Mouse (Mus musculus) frontal cortex, adult (tissue): ENCODE measurements around the gene Coro2a.

Experiments
- ATAC-seq: cut with Nextera tagmentation; 2 replicates; pipeline ENCODE4 v1.9.2; 2017; ENCODE audit warnings: mild to moderate bottlenecking, moderate library complexity, mixed read lengths; ENCODE audit not compliant: low TSS enrichment

The Coro2a gene

DNA sequence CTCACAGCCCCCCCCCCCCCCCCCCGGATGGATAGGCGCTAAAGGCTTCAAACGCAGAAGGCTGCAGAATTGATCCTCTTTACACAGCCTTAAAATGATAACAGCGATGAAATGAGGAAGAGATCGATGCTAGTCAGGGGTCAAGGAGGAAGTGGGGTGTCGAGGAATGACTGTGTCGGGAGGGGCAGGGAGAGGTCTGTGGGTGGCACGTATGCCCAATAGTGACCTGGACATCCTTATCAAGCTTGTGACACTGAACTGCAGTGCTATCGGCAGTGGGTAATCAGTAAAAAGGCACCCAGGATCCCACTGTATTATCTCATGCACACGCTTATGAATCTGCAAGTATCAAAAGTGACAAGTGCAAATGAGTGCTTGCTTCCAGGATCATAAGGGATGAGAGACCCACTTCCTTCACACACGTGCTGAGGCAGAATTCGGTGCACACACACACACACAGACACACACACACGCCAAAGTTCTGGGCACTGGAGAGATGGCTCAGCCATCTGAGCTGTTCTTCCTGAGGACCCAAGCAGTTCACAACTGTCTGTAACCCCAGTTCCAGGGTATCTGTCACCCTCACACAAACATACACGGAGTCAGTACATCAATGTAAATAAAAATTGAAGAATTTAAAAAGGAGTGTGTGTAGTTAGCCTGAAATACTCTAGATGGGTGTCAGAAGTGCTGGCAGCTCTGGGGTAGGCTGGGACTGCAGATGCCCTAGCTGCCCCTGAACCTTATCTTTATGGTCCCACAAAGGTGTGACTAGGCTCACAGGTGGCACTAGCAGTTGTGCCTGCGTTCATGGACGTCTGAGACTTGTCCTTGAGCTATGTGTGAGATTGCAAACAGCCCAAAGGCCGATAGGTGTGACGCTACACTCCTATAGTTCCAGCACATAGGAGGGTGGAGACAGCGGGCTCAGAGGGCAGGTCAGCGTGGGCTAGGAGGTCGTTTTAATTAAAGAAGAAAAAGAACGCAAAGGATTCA lies 43.0 kb downstream of the Coro2a start:
- no peak for ATAC-seq

DNA sequence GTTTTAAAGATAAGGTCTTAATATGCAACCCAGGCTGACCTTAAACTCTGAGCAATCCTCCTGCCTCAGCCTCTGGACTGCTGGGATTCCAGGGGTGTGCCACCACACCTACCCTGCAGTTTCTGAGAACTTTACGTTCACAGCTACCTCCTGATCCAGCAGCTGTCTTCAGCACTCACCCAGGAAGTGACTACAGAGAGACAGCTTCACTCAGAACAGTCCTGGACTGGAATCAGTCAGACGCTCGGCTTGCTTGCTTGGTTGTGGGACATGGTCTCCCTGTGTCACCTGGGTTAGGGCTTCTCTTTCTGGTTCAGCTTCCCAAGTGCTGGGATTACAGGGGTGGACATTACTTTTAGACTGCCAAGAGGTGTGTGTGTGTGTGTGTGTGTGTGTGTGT lies 45.1 kb downstream of the Coro2a start:
- no peak for ATAC-seq

DNA sequence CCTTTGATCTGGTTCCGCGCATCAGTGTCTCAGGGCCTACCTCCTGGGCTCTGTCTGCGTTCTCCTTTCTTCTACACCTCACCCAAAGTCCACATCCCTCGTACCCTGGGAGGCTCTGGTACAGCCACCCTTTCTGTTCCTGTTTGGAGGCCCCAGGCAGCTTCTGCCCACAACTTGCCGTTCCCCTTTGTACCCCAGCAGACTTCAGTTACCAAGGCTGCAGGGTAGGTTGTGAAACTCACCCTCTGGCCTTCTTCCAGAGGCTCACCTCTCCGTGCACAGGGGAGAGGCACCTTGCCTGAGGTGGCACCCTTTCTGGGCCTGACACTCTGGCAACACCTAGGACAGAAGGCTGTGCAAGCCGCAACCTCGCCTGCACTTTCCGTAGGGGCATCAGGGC lies 46.2 kb downstream of the Coro2a start:
- ATAC-seq: no peak

DNA sequence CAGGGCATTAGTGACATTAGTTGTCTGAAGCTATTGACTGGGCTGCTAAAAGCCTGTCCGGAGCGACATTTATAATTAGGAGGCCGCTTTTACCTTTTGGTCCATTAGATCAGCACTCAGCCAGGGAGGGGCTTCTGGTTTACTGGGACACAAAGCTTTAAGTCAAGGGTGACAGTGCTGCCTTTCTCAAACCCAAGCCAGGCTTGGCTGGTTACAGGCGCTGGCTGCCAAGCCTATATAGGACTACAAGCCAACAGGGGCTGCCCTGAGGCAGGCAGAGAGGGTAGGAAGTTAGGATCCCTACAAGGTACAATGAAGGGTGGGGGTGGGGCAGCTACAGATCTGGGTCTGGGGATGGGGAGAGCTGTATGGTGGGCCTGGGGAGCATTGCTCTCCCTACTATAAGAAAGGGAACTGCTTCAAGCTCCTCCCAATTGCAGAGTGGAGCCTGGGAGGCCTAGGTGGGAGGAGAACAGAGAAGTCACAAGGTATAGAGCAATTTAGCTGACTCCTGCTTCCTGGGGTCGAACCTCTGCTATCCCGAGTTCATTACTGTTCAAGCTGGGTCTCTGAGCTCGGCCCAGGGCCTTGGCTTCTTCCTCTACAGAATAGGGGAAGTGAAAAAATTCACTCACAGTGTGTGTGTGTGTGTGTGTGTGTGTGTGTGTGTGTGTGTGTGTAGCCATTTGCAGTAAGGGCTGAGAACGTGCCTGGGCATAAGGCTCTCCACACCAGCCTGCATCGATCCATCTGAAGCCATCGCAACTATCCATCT lies 47.5 kb downstream of the Coro2a start:
- no peak for ATAC-seq

DNA sequence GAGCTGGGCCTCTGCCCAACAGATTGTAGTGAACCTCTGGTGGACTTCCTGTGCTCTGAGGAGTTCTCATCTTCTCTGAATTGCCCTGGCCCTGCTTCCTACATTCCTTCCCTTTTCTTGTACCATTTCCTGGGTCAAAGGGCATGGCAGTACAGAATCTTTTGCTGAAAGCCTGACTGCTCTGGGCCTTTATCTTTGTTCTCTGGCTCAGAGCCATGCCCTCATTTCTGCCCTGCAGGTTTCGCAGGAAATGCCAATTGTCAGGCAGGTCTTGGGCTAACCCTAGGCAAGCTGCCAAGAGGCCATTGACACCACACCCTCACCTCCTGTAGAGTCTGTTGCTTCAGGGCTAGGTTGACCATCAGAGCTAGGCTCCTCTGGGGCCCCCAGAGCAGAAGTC lies 48.1 kb downstream of the Coro2a start:
- no peak for ATAC-seq

DNA sequence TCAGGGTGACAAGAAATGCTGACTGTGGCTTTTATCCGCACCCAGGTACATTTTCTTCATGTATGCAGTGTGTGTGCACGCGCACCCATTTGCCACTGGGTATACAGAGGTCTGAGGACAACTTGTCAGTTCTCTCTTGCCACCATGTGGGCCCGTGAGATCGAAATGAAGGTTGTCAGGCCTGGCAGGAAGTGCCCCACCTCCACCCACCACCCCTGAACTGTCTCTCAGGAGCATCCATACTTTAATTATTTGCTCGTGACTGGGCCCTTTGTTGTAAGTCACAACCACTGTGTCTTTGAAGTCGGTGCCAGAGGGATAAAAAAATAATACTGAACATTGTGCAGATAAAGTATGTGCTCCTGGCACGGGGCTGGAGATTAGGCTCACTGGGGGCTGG lies 51.6 kb downstream of the Coro2a start:
- 0 out of 2 replicates have a peak, but pooled peaks have one; percentile 9 for ATAC-seq

DNA sequence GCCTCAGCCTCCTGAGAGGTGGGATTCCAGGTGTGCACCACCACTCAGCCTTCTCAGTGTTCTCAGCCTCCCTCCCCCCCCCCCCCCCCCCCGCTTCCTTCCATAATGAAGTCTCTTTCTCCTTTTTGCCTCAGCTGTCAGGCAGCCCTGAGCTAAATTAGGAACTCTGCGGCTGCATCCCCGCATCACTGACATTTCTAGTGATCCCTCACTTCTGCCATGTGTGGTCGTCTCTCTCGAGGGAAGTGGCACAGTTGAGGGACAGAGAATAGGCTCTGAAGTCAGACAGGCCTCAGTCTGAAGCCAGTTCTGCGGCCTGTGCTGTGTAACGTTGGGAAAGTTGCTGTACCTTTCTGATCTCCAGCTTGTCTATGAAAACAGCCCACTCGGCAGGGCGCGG lies 52.0 kb downstream of the Coro2a start:
- 0 out of 2 replicates have a peak, but pooled peaks have one; percentile 6 for ATAC-seq

DNA sequence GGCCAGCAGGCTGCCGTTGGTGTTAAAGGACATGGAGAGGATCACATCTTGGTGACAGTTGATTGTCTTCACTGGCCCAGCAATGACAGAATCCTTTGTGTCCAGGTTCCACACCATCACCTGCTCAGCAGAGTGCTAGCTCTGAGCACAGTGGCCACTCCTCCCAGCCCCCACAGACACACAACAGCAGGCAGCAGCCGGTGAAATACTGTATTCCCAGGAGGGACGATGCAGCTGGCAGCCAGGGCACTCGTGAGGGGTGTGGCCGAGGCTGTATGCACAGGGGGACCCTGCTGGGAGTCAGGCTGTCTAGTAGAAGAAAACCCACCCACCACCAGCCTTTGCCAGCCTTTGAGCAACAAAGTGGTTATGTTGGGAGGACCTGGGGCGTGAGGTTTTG lies 55.3 kb downstream of the Coro2a start:
- ATAC-seq: no peak

DNA sequence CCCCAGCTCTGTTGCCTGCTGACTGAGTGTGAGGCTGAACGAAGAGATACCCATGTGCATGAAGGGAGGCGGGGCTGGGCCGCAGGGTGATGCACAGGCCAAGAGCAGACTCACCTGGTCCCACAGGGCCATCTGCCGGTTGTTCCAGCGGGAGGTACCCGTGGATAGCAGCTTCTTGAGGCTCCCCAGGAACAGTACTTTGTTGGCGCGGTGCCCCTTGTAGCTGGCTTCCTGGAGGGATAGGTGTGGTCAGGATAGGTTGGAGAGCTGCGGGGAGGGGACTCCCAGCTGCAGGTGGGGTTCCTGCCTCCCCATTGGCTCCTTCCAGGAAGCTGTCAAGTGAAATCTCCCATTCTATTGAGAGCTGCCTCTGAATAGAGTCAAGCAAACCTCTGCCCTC lies 56.5 kb downstream of the Coro2a start:
- ATAC-seq: no peak

DNA sequence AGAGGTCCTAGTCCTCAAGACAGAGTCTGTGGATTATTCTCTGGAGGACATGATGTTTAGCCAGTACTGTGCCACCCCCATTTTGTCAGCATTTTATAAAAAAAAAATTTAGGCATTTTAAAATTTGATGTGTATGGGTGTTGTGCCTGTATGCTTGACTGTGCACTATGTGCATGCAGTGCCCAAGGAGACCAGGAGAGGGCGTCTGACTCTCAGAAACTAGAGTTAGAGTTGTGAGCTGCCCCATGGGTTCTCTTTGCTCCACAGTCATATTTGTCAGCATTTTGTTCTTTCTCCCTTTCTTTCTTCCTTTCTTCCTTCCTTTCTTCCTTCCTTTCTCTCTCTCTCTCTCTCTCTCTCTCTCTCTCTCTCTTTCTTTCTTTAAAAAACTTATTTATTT lies 57.7 kb downstream of the Coro2a start:
- no peak for ATAC-seq

DNA sequence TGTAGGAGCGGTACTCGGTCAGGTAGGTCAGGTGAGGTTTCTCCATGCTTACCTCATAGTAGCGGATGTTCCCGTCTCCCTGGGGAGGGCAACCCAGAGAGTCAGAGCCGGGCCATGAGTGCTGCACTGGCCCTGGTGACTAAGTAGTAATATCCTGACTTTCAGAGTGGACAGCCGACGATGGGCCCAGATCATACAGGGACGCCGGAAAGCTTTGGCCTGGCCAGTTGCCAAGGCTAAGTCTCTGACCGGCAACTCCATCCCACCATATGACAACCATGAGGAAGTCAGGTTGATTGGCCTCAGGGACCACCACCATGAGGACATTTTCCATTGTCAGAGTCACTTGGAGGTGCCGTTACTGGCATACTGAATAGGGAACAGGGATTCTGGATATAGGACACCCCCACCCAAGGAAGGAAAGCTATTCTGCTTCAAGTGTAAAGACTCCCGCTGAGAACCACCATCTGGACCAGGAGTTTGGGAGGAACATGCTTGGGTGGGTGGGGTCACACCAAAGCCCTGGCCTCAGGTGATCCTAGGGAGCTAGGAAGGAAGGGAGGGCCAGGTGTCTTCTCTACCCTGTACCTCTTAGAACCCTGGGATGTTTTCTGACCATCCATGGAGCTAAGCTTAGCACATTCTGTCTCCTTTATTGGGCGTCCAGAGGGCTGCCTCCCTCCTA lies 58.5 kb downstream of the Coro2a start:
- no peak for ATAC-seq

DNA sequence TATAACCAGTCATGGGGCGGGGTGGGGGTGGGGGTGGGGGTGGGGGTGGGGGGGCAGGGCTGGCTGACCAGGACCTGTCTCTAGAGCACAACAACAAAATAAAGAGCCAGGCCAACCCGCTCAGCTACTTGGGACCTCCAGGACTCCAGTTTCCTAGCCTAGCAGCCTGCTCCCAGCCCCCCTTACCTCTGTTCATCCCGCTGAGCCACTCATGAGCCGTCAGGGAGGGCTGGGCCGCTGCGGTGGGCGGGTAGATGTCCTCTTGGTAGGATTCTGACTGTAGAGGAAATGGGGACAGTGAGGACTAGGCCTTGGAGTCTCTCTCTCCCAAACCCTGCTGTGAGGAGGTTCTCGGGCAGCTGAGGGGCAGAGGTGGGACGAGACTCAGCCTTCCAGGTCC lies 60.3 kb downstream of the Coro2a start:
- no peak for ATAC-seq

DNA sequence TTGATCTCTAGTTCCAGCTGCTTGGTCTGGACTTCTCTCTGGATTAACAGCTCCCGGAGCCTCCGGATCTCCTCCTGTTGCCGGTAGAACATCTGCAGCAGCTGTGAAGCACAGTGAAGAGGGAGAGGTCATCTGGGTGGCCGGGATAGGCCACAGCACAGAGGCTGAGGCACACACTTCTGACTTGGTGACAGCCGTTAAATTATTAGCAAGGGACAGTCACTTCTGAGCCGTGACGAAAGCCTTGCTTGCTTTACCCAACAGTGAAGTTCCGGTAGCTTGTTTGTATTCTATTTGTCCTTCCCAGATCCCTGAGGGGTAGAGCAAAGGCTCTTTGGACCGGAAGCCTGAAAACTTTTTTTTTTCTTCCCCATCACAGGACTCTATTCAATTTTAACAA lies 62.8 kb downstream of the Coro2a start:
- no peak for ATAC-seq

DNA sequence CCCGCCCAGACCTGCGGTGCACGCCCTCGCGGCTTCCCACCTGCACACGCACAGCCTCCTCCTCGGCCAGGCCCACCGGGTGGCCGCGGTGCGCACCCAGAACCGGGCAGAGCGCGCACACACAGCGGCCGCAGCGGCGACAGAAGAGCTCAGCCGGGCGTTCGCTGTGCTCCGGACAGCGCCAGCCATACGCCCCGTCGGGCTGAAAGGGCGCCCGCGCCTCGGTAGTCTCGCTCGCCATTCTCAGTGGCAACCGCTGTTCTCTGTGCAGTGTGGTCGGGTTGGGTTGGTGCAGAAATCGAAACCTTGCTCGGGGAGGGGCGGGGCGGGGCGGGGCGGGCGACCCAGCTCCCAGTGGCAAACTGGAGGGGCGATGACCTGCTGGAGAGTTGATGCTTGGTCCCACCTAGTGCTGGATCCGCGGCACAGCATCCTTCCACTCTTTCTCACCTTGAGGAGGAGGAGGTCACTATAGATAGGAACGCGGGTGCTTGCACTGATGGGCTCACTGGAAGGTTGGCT lies 66.1 kb downstream of the Coro2a start, which contains the start of gene Trim14:
Gene Trim14 (minus strand): TSS at position 302 of the 522 bp plus-strand sequence.
- peak; percentile 42 for ATAC-seq

DNA sequence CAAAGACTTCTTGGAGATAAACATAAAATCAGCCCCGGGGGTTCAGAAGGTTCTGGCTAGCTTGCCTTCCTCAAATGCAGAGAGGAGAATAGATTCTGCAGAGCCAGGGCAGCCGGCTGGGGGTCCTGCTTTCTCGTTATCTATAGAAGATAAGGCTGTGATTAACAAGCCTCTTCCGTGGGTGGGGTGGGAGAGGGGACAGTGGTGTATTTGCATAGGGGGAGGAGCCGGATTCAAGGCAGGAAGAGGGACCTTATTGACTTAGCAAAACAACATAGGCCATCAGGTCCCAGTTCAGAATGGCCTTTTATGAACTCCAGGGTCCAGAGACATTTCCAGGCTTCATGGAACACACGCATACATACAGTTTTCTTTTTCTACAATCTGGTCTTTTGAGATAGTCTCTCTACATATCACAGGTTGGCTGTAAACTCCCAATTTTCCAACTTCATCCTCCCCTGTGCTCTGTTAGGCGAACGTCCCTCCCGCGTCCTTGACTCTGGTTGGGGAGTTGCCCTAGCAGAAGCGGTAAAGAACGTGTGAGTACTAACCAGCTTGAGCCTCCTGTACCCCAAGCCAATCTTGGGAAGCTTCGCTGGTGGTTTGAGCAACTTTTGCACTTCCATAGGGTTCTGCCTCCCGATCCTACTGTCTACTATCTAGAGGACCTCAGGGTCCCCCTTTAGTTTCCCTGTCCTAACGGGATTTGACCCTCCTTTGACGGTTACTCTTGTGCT lies 66.7 kb downstream of the Coro2a start:
- ATAC-seq: no peak

DNA sequence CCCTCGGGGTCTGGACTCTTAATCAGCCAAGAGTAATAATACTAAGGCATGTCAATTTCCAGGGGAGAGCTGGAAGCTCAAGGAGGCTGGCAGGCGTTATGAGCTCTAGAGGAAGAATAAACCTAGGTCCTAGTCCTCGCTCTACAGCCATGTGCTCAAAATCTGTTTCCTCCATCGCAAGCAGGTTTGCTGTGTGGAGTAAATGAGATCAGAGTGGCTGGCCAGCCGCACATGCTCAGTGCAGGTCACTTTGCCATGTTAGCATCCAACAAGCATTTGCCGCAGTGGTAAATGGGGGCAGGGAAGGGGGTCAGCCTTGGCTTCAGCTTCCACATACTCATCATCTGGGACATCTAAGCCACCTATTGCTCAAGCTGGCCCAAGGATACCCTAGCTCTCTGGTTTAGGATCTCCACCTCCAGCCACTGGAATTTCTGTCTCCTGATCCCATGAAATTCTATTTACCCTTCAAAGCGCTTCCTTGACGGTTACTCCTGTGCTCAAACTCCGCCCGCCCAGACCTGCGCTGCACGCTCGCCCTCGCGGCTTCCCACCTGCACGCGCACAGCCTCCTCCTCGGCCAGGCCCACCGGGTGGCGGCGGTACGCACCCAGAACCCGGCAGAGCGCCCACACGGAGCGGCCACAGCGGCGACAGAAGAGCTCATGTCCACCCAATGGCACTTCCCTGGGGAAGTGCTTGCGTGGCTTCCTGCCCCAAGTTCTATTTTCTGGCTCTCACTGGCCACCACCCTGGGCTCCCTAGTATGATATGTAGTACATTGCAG lies 67.9 kb downstream of the Coro2a start:
- no peak for ATAC-seq

DNA sequence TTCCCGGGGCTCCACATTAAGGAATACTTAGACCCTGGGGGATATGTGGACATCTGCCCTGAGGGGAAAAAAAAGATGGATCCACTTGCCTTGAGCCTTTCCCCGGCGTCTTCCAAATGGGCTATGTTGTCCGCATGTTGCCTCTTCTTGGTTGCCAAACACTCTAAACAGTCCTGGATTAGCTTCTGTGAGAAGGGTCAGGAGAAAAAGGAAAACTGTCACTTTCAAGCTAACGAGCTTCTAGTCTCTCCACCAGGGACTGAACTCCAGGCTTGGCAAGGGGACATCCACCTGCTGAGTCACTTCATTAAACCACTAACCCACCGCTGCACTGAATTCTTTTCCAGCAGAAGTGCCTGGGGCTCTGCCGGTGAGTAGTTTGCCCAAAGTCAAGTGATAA lies 69.1 kb downstream of the Coro2a start:
- no peak for ATAC-seq

DNA sequence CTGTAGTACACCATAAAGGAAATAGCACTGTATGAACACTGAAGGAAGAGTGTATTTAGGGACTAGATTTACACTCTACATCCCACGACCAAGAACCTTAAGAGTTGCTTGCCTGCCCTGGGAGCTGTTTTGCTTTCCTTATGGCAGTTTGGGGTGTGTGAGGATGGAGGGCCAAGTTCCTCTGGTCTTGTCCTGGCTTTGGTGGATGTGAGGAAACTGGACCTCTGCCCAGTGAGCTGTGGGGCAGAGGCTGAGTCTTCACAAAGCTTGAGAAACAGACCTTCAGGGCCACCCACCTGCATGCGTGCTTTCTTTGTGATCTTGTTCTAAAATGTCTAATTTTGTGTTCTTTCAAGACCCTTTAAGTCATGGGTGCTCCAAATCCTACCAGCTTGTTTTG lies 69.5 kb downstream of the Coro2a start:
- no peak for ATAC-seq

DNA sequence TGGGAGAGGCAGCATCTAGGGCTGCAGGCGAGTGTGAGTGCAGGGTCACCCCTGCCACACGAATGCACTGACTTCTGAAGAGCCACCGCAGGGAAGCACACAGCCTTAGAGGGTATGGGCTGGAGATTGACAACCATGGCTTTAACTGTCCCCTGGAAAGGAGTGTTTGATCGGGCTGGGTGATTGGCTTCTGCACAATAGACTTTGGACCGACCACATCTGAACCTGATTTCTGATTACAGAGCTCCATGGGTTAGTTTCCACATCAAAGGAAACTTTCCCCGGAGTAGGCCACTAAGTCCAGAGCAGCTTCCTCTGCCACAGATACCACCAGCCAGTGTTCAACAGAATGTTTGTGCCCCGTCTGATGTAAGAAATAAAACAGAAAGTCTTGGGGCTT lies 72.3 kb downstream of the Coro2a start:
- ATAC-seq: no peak

DNA sequence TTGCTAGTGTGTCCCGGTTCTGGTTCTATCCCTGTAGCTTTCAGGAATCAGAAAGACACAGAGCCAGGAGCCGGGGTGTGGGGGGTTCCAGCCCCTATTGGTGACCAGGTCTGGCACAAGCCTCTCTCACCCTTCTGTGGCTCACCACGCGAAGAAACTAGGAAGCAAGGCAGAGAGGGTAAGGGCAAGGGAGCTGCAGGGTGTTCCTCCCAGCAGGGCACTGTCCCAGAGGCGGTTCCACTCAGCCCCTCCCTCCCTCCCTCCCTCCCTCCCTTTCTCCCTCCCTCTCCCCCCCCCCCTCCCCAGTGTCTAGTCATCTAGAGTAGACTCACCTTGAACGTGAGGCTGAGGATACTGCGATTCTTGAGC lies 74.5 kb downstream of the Coro2a start:
- no peak for ATAC-seq
